Mouse (Mus musculus) adrenal gland, postnatal 36 days (tissue): ENCODE results near the gene Otulinl. TPM values are rescaled to one million over a fixed set of nuclear protein-coding genes. Genes with fewer than 3 reads are reported as not detected.
"Not testable (repeated sequence)": the region's sequence is repeated elsewhere in the genome, so short reads cannot be mapped to it uniquely, and the experiment has no call there.

Source experiments
- DNase-seq, 2 experiments: peaks; one replicate each; pipeline ENCODE4 v3.0.0; 2021; ENCODE audit warnings: mixed read lengths in 1 of 2
- long read RNA-seq, 2 experiments: library from polyadenylated mRNA; stranded (forward); transcript quantifications; one replicate each; pipeline ENCODE4 v2.0.0; 2021; ENCODE audit warnings: borderline sequencing depth in 2 of 2
- total RNA-seq, 2 experiments: library from RNA; stranded (reverse); gene quantifications; 2 replicates each; pipeline ENCODE4 v1.2.3; 2021

The Otulinl gene
- total RNA-seq: 1 to 10 TPM; 6.1 to 7.5 TPM
- long read RNA-seq, experiment 1, transcript Otulinl-202 (8 exons, 2,950 nt): major isoform, 9 of 9 reads
- long read RNA-seq, experiment 1, partial matches to known transcripts: 0 of 9 reads
- long read RNA-seq, experiment 1, other reads (novel, unspliced or antisense): 0 of 9 reads
- long read RNA-seq, experiment 2, partial matches to known transcripts: 0 of 3 reads
- long read RNA-seq, experiment 2, other reads (novel, unspliced or antisense): 1 of 3 reads

DNA sequence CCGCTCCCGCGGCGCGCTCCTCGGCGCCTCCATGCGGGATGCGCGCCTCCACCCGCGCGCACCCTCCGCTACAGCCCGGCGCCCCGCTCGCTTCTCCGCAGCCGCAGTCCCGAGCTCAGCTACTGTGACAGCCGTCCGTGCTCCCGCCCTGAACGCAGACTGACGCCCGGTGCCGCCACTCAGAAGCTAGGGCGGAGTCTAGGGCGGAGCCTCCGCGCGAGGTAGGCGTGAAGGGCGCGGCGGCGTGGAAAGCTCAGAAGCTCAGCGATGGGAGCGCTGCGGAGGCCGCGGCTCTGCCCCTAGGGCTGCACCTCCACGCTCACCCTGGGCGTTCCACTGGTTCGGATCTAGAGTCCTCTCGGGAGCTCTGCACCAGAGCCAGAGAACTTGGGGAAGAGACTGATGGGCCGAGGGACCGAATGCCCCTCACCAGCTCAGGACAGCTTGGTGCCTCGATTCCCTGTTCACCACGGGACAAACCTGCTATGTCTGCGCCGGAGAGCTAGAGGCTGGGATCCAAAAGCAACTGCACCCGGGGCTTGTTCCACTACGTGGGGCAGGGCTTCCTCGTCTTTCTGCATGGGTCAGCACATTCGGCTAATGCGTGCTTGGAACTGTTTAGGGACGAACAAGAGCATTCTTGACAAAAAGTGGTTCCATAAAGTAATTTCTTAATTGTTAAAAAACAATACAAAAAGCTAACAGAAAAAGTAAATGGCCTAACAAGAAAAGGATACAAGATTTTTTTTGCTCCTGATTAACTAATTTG, at the start of gene Otulinl:
Gene Otulinl, minus strand, starts transcription at position 161 of the 769 bp plus-strand sequence.
- peak; percentile 94 to 95 for DNase-seq

DNA sequence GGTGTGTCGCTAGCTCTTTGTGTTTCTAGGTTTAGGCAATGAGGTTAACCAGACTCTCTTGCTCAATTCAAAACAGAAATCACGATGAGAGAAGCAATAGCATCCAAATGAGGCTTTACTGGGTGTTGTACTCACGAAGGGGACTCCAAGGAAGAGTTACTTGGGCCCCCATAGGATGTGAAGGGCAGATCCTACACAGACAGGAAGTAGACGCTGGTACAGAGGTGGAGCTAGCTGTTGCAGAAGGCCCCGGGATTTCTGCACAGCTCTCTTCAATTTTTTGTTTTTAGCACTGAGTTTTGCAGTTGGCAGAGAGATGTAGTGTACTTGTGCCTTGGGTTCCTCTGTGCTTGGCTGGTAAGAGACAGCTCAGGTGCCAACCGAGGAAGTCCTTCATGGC, 44.8 kb upstream of the Otulinl start:
- DNase-seq: no peak

DNA sequence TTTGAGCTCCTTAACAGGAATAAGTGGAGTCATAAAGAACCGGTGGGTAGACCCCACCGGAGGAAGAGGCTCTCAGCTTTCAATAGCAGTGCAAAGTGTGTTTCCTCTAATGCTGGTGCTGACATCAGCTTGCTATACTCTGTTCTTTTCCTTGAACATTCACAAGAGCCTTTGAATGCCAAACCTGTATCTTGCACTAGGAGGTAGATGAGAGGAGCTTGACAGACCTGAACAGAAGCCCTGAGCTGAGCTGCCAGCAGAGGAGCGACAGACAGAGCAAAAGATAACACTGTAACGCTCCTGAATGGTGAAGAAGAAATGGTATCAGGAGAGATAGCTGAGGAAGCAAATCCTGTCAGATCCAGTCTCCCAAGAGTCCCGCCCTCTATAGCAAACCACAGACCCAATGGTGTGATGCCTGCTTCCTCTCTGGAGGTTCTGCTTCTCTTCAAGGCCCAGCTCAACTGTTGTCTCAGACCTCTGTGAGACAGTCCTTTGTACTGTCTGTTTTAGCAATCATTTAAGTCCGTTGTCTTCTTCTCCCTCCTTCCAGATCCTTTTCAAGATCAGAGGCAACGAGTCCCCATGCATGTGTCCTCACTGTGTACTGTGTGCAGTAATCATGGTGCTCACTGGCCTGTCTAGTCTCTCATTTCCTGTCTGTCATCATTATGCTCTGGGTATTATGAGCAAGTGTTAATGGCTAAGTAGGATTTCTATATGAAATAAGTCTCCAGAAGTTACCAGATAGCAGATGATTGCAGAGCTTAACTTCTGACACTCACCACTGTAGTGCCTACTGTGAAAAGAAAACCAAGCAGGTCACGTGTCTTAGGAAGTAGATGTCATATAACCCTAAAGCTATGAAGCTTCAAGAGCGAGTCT, 43.7 kb upstream of the Otulinl start:
- no peak for DNase-seq

DNA sequence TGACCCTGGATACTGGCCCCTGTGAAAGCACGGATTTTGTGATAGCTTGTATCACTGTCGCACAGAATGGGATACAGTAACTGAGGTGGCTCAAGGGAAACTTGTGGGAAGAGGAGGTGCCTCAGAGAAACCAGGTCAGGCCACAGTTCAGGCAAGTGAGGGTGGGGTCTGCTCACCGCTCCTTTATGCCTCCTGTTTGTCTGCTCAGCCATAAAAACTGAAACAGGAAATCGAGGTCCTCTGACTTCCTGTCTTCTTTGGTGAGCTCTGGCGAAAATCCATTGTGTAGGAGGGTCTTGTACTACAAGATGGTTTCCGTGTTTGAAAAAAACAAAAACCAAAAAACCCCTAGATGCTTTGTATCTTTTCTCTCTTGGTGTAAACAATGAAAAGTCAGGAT, 42.9 kb upstream of the Otulinl start:
- DNase-seq: no peak

DNA sequence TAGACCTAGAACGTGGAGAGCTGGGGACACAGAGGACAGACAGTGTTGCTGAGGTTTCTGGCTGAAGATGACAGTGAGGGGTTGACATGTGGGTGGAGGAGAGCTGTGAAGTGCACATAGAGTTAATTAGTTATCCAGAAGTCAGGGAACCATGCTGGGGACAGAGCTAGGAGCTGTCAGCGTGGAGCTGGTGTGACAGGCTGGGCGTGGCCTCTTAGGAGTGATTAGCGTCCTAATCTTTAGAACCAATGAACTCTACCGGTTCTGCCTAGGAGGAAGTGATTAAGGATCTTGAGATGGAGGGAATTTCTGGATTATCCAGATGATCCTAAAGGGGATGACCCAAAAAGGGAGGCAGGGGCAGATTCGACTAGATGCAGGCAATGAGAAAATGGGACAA, 42.4 kb upstream of the Otulinl start:
- no peak for DNase-seq

DNA sequence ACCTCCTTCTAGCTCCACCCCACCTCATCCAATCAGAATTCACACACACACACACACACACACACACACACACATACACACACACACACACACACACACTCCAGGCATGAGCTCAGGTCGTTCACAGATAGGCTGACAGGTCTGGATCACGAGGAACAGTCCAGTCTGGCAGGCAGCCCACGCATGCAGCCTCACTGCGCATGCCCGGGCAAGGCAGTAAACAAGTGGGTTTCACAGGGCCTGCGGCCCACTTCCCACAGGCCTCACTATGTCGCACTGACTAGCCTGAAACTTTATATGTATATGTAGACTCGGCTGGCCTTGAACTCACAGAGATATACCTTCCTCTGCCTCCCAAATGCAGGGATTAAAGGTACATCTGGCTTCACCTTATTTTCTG, 38.9 kb upstream of the Otulinl start:
- DNase-seq: not testable (repeated sequence)

DNA sequence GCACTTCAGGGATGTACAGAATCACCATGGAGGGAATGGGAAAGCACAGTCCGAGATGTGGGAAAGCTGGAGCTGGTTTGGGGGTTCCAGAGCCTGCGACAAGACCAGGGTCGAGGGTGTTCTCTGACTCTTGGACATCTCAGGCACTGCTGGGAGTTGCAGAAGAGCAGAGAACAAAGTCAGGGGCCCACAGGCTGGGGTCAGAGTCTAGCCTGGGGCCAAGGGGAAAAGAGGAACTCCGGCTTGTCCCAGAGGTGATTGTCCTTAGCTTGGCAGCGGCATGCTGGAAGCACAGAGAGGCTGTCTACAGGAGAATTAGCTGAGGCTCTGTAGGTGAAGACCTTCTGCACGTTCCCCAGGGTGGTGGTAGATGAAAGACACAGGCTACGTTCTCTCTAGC, 37.3 kb upstream of the Otulinl start:
- DNase-seq: no peak

DNA sequence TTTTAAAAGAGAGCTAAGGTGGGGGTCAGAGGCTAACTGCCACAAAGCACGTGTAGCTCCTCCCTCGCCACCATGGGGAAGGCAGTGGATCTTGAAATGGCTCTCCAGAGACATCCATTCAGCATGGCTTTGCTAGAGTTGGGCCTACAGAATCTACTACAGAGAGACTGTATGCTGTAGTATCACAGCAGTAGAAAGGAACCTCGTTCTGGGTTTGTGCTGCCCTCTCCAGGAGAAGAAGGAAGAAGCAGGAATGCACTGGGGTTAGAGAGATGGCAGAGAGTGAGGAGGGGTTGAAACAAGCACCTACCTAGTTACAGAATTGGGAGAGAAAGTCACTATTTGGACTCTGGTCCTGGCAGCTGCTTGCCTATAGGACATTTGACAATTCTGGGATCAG, 34.0 kb upstream of the Otulinl start:
- DNase-seq: peak; percentile 13 to 36

DNA sequence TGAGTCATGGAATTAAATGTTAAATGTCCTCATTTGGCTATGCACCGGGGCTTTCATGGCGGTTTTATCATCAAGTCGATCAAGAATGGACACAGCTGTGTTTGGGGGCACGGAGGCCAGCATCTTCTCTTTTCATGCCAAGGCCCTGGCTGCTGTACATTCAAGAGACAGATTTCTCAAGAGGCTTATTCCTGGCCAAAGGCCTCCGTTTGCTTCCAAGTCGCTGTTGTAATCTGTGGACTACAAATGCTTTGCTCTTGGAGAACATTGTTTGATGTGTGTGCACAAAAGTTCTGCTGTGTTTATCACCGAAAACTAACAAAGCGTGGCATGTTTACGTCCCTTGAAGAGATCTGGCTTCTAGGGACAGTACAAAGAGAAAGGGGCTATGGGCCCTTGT, 29.3 kb upstream of the Otulinl start:
- no peak for DNase-seq

DNA sequence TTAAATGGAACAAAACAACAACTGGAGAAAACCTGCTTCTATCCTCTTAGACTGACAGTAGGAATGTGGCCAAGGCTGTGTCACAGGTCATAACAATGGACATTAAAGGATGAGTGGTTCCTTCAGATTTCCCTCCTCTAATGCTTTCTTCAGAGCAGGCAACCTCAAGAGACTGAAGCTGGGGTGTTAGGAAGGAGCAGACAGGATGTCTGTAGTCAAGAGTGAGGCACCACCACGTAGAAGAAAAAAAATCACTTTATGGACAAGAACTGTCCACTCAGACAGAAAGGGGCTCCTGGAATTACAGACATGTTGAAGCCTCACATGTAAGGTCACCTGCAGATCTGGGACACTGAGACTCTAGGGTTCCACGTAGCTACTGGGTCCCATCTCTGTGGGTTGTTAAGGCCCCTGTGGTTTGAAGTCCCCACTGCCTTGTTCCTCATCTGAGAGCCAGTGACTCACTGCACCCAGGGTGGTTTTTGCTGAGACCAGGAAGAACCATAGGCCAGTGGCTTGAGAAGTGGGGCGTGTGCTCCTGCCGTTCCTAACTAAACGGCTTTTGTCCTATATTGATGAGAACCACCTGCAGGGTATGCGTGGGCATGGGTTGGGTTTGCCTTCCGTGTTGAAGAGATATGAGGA, 27.7 kb upstream of the Otulinl start:
- no peak for DNase-seq

DNA sequence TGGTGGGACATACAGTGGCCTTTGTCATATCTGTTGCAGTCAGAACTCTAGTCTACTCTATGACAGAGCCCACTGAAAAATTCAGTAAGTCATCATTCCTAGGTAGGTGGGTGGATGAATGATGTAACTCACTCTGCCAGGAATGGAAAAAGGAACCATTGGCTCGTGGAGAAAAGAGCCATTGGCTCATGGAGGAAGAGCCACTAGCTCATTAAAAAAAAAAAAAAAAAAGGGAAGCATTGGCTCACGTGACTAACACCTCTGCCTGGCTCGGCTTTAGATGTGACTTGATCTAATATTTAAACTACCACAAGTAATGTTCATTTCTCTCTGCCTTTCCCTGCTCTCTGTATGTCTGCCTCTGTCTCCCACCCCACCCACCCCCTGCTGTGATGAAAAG, 27.1 kb upstream of the Otulinl start:
- DNase-seq: no peak

DNA sequence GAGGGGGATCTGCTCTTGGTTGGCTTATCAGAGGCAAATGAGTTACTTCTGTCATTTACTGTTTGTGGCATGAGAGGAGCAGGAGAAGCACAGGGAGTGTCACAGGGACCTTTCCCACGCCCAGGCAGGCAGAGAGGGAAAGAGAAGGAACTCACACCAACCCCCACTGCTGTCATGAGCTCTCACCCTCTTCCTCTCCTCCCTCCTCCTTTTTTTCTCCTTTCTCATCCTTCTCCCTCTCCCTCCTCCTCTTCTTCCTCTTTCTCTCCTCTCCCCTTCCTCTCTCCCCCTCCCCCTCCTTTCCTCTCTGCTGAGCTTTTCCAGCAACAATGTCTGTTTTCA, 21.6 kb upstream of the Otulinl start:
- no peak for DNase-seq

DNA sequence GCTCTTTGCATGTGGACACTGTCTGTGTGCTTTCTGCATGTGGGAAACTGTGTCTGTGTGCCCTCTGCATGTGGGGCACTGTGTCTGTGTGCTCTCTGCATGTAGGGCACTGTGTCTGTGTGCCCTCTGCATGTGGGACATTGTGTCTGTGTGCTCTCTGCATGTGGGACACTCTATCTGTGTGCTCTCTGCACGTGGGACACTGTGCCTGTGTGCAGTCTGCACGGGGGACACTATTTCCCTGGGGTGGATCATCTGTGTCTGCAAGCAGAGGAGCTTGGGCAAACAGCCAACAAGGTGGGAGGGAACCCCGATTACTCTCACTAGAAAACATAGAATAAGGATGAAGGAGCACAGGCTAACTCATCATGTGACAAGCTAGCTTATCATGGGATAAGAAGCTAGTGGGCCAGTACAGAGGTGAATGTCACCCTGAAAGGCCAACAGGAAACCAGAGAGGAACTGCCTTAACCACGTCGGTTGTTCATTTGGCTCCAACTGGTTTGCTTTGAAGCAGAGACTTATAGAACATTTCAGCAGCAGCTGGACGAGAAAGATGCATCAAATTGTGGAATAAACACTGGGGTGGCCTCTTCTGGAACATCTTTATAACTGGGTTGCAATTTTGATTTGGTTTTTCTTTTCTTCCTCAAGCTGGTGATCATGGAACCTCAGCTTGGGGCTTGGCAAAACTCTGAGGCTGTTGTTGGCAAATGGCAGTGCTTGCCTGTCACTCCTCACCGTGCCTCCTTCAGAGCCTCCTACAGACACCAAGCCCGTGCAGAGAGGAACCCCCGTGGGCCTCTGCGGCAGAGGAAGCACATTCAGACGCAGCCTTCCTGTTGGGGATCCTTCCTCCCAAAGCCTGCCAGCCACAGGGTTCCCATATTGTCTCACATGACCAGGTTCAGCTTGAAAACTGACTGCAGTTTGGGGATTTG, 20.9 kb upstream of the Otulinl start:
- DNase-seq: peak; percentile 14 to 39

DNA sequence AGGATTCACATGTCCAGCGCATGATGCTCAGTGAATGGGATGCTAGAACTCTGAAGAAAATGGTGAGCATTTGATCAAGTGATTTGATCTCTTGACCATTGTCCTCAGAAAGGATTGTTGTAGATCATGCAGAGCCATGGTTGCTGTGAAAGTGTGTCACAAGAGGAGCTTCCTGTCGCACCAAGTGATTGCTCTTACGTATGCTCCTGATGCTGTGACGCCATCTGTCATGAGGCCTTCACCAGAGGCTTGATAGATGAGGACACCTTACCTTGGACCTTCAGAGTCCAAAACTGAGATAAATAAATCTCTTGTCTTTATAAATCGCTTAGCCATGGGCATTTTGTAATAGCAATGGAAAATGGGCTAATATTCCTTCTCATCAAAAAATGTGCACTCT, 16.3 kb upstream of the Otulinl start:
- no peak for DNase-seq

DNA sequence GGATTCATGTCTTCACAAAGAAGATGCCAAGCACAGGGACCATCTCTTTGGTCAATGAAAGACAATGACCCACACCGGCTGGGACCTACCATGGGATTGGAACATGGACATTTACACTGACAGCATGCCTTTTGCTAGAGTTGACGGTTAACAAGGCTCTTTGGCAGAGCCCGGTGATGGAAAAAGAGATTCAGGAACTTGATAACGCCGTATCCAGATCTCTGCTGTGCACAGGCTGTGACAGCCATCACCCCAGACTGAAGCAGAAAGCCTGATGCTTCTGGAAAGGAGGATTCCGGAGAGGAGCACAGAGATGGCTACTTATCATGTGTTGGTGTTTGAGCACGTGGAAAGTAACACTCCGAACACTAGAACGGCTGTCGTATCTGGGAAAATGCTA, 11.9 kb upstream of the Otulinl start:
- DNase-seq: no peak

DNA sequence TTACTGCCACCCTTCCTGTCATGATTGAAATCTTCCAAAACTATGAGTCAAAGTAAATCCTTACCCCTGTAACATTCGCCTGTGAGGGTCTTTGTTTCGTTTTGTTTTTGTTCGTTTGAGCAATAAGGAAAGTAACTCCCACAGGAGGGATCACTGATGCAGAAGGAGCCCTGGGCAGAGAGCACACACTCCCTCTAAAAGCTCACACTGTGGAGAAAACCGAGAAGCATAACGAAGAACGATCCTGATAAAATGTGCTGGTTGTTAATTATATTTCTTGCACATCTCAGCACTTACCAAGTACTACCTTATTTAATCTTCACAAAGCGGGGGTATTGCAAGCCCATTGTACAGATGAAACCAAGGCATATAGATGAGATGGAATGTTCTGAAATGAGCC, 10.8 kb upstream of the Otulinl start:
- DNase-seq: no peak

DNA sequence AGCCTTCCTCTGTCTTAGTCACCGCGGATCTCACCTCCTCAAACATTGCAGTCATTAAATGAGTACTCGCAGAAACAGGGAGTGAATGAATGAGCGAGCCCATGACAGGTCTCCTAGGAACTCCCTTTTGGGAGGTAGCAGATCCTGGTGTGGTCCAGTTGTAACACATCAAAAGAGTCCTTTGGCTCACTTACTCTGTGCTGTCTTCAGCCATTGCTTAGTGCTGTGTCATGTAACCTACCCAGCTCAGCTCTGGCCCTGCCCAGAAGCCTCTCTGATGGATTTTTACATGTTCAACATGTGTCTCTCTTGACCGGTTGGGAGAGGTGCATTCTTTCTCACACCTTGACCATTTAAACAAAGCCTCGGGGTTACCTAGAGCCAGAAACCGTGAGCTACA, 9.8 kb upstream of the Otulinl start:
- no peak for DNase-seq

DNA sequence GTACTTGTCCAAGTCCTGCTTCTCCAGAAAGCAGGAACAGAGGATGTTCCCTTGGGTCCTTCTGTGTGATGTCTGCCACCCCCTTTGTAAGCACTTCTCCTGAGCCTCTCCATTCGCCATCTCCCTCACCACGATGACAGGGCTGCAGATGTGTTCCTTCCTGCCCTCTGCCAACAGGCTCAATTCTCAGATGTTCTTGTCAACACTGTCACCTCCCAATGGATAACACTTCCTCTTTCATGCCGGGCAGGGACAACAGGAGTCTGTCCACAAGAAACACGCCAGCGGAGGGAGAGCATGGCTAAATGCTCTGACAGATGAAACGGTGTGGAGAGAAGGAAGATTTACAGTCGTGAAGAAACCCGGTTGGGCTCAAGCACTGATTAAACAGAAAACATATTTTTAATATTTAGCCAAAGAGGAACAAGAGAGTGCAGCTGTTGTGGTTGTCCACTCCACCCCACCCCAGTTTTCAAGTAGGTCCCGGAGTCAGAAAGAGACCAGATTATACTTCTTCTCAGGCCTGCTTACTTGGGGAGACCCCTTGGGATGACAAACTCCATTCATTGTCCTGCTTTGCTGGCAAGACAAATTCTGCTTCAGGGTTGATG, 6.8 kb upstream of the Otulinl start:
- no peak for DNase-seq

DNA sequence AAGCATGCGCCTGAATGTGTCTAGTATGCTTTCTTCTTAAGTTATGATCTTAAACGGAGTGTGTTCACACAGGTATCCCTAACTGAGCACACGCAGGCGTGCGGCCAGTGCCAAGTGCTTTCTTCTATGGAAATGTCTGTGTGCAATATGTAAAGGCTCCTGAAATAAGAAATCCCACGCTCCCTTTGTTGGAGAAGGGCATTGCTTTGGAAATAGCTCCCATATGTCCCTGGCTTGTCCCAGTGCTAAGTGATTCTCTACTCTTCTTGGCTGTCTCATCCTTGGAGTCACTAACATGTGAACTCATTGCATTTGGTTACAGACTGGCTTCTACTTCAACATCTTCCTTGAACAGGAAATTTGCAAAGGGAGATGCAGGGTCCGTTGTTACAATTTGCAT, 3.4 kb upstream of the Otulinl start:
- no peak for DNase-seq

DNA sequence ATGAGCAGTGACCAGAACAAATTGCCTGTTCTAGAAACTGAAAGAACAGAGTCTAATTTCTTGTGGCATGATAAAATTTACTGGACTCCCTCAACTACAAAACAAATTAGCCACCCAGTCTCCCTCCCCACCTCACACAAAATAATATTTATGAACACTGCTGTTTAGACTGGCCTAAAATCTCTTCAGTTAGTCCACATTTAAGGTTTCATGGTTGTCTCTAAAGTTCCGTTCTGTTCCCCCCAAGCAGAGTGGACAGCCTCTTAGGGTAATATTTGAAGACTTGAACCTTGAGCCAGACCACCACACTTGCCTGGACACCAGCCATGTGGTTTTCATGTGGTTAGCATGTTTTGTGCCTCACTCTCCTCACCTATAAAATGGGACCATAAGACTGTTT, 1.8 kb upstream of the Otulinl start:
- DNase-seq: no peak

DNA sequence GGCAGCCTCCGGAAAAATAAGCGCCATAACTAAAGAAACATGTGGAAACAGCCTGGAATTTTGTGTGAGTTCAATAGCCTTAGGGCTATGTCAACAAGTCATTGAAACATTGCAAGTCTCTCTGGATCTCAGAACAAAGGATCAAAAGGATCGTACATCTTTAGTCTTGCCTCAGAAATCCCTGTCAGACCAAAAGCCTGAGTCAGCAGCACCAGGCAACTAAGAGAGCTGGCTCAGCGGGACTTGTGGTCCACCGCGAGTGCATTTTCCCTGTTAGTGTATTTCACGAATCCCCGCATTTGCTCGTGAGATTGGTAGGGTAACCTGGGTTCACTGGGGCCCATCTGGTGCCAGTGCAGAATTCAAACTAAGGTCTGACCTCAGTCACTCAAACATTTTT, 1.2 kb upstream of the Otulinl start:
- no peak for DNase-seq
